Mouse (Mus musculus) liver, adult 2 months (tissue): ENCODE results near the gene Pomt2.

Source experiments
- CTCF ChIP-seq: fragments of 200-500 bp; IDR thresholded peaks from 2 replicates; pipeline ENCODE4 v1.5.1; 2011; ENCODE audit warnings: low read depth, low read length, control low read depth
- POLR2A ChIP-seq: fragments of 200-500 bp; IDR thresholded peaks from 2 replicates; pipeline ENCODE4 v1.6.1; 2011; ENCODE audit warnings: low read length, control low read depth; ENCODE audit not compliant: insufficient read depth; ENCODE audit errors: extremely low read depth

DNA sequence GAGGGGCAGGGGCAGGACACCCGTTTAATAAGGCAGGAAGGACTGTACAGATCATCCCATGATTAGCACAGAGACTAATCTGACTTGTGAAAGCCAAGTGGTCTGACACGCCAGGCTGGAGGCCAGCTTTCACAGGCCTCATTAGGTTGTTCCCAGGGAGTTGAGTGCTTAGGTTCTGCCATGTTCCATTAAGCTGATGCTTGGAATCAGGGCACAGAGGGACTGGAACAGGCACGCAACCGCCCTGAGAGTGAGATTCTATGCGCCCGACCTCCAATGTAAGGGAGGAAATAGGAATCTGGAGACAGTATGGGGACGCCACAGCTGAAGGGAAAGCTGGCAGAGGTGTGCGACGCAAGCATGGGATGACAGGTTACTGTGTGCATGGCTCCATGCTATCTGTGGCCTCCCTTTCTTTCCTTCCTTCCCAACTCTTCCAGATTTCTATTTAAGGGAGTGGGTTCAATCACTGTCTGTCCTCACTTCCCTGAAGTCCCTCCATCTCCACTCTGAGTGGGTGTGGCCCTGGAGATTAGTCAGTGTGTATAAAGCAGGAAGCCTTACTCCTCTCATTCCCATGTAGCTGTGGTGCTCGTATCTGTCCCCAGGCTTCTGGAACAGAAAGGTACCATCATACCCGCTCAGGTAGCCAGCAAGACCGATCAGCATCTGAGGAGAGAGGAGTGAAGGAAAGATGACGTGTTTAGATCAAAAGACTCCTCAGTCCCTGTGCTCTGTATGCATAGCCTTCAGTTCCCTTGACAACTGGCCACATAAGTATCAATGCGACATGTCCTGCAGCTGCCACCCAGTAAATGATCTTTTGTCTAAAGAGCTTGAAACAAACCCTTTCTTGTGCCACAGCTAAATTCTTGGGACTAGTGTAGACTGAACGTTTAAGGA, 10.1 kb downstream of the Pomt2 start:
- TF ChIP-seq POLR2A (no peak), CTCF (no peak)
